Mouse (Mus musculus): ENCODE results near the gene Fam131a. TPM values are rescaled to one million over a fixed set of nuclear protein-coding genes. Genes with fewer than 3 reads are reported as not detected.

The Fam131a gene
- total and polyA plus RNA-seq, 3 experiments, result not detected

GRCm38 (mm10) chr16:20721808-20722207 is 28.8 kb downstream of the Fam131a start:
- no peak overlapping the region for H3K9ac ChIP-seq (ENCODE audit: control insufficient read depth, low read depth, low read length, poor library complexity, severe bottlenecking)
- H3K9me3 ChIP-seq (replicated peaks; ENCODE audit: insufficient read depth, low read length), result no peaks in the 10 kb centered on the region
- no peak for TF ChIP-seq TAL1 (IDR thresholded peaks at IDR 0.05; ENCODE audit: low read length)
- TF ChIP-seq ETS1 (IDR thresholded peaks at IDR 0.05; ENCODE audit: low read depth, low read length), result no peak
- TF ChIP-seq MAZ (IDR thresholded peaks at IDR 0.05; ENCODE audit: low read depth, low read length), result no peak
- TF ChIP-seq MEF2A (IDR thresholded peaks at IDR 0.05; ENCODE audit: extremely low read depth, insufficient replicate concordance, low read depth, low read length, poor library complexity, severe bottlenecking), result no peak
- TF ChIP-seq GABPA (IDR thresholded peaks at IDR 0.05; ENCODE audit: low read depth, low read length), result no peak
- TF ChIP-seq NELFE (IDR thresholded peaks at IDR 0.05; ENCODE audit: low read depth, low read length), result no peak
- TF ChIP-seq GATA1 (IDR thresholded peaks at IDR 0.05; ENCODE audit: low read depth, low read length), result no peak
- no peak for TF ChIP-seq UBTF (IDR thresholded peaks at IDR 0.05; ENCODE audit: borderline replicate concordance, insufficient read depth, low read depth, low read length)
- TF ChIP-seq POLR2AphosphoS2 (IDR thresholded peaks at IDR 0.05; ENCODE audit: low read length), result no peak
- TF ChIP-seq NRF1 (IDR thresholded peaks at IDR 0.05; ENCODE audit: insufficient read depth, low read depth, low read length, poor library complexity, severe bottlenecking), result no peak
- no peak for TF ChIP-seq CHD2 (IDR thresholded peaks at IDR 0.05; ENCODE audit: low read length)
- no peak for TF ChIP-seq POLR2A (IDR thresholded peaks at IDR 0.05; ENCODE audit: control insufficient read depth in 1 of 2, insufficient read depth in 1 of 2, low read depth in 1 of 2, low read length in 2 of 2, poor library complexity in 1 of 2)
- no peak for TF ChIP-seq USF2 (IDR thresholded peaks at IDR 0.05; ENCODE audit: borderline replicate concordance in 1 of 2, insufficient read depth in 1 of 2, low read depth in 1 of 2, low read length in 2 of 2)
- TF ChIP-seq TBP (IDR thresholded peaks at IDR 0.05; ENCODE audit: low read depth, low read length), result no peak
- no peak for TF ChIP-seq POLR2AphosphoS5 (IDR thresholded peaks at IDR 0.05; ENCODE audit: borderline replicate concordance, low read depth, low read length)
- no peak overlapping the region for H3K27ac ChIP-seq (ENCODE audit: control insufficient read depth, low read depth, low read length)
- peaks cover 0 to 4% of the 10 kb centered on the region in 2 experiments; a peak in 3 of 4 replicates for H3K36me3 ChIP-seq (ENCODE audit: control insufficient read depth in 1 of 2, insufficient read depth in 2 of 2, low read length in 2 of 2)
- H3K27me3 ChIP-seq (ENCODE audit: control insufficient read depth in 1 of 2, insufficient read depth in 2 of 2, low read length in 2 of 2), result no peaks in the 10 kb centered on the region
- peaks cover 7% of the 10 kb centered on the region for H3K79me2 ChIP-seq (ENCODE audit: control insufficient read depth, insufficient read depth, low read length, poor library complexity)
- DNase-seq (ENCODE audit: low read depth, low spot score), result no peak
- no peak overlapping the region for H3K4me3 ChIP-seq (ENCODE audit: control insufficient read depth in 1 of 2, insufficient read depth in 1 of 2, low read depth in 2 of 2, low read length in 2 of 2)
- H3K4me1 ChIP-seq (ENCODE audit: control insufficient read depth in 1 of 2, insufficient read depth in 2 of 2, low read length in 2 of 2), result no peaks in the 10 kb centered on the region; a peak in 1 of 4 replicates

GRCm38 (mm10) chr16:20722736-20723135 is 29.7 kb downstream of the Fam131a start:
- H3K36me3 ChIP-seq (ENCODE audit: control insufficient read depth in 1 of 2, insufficient read depth in 2 of 2, low read length in 2 of 2), result peaks cover 0 to 4% of the 10 kb centered on the region in 2 experiments; a peak in 3 of 4 replicates
- DNase-seq (ENCODE audit: low read depth, low spot score), result no peak
- H3K9ac ChIP-seq (ENCODE audit: control insufficient read depth, low read depth, low read length, poor library complexity, severe bottlenecking), result no peak overlapping the region
- no peak overlapping the region for H3K4me3 ChIP-seq (ENCODE audit: control insufficient read depth in 1 of 2, insufficient read depth in 1 of 2, low read depth in 2 of 2, low read length in 2 of 2)
- H3K27me3 ChIP-seq (ENCODE audit: control insufficient read depth in 1 of 2, insufficient read depth in 2 of 2, low read length in 2 of 2), result no peaks in the 10 kb centered on the region
- no peak overlapping the region for H3K27ac ChIP-seq (ENCODE audit: control insufficient read depth, low read depth, low read length)
- H3K4me1 ChIP-seq (ENCODE audit: control insufficient read depth in 1 of 2, insufficient read depth in 2 of 2, low read length in 2 of 2), result no peaks in the 10 kb centered on the region
- no peak for TF ChIP-seq POLR2A (IDR thresholded peaks at IDR 0.05; ENCODE audit: control insufficient read depth in 1 of 2, insufficient read depth in 1 of 2, low read depth in 1 of 2, low read length in 2 of 2, poor library complexity in 1 of 2)
- TF ChIP-seq UBTF (IDR thresholded peaks at IDR 0.05; ENCODE audit: borderline replicate concordance, insufficient read depth, low read depth, low read length), result no peak
- no peak for TF ChIP-seq CHD1 (IDR thresholded peaks at IDR 0.05; ENCODE audit: low read depth, low read length)
- no peak for TF ChIP-seq SMC3 (IDR thresholded peaks at IDR 0.05; ENCODE audit: low read depth, low read length)
- no peak for TF ChIP-seq TCF12 (IDR thresholded peaks at IDR 0.05; ENCODE audit: low read depth, low read length)
- TF ChIP-seq GABPA (IDR thresholded peaks at IDR 0.05; ENCODE audit: low read depth, low read length), result no peak
- TF ChIP-seq ZMIZ1 (IDR thresholded peaks at IDR 0.05; ENCODE audit: low read depth, low read length), result no peak
- no peak for TF ChIP-seq CTCF (IDR thresholded peaks at IDR 0.05 in 2 of 3, conservative IDR thresholded peaks at IDR 0.05 in 1 of 3; ENCODE audit: control insufficient read depth in 1 of 3, insufficient read depth in 1 of 3, low read depth in 2 of 3, low read length in 3 of 3, poor library complexity in 1 of 3, severe bottlenecking in 1 of 3)
- TF ChIP-seq HCFC1 (IDR thresholded peaks at IDR 0.05; ENCODE audit: low read depth, low read length), result no peak
- no peak for TF ChIP-seq MXI1 (IDR thresholded peaks at IDR 0.05; ENCODE audit: low read depth, low read length)
- TF ChIP-seq MYB (IDR thresholded peaks at IDR 0.05; ENCODE audit: low read depth, low read length), result no peak
- no peak for TF ChIP-seq USF2 (IDR thresholded peaks at IDR 0.05; ENCODE audit: borderline replicate concordance in 1 of 2, insufficient read depth in 1 of 2, low read depth in 1 of 2, low read length in 2 of 2)
- TF ChIP-seq POLR2AphosphoS2 (IDR thresholded peaks at IDR 0.05; ENCODE audit: low read length), result no peak
- TF ChIP-seq GATA1 (IDR thresholded peaks at IDR 0.05; ENCODE audit: low read depth, low read length), result no peak
- TF ChIP-seq ETS1 (IDR thresholded peaks at IDR 0.05; ENCODE audit: low read depth, low read length), result no peak
- no peak for TF ChIP-seq POLR2AphosphoS5 (IDR thresholded peaks at IDR 0.05; ENCODE audit: borderline replicate concordance, low read depth, low read length)
- H3K9me3 ChIP-seq (replicated peaks; ENCODE audit: insufficient read depth, low read length), result no peaks in the 10 kb centered on the region
- H3K79me2 ChIP-seq (ENCODE audit: control insufficient read depth, insufficient read depth, low read length, poor library complexity), result peaks cover 5% of the 10 kb centered on the region

Measured in MEL (cell line).